Mouse (Mus musculus) ES-Bruce4 (cell line): ENCODE results near the gene Asb13.

Source experiments
- CTCF ChIP-seq: IDR thresholded peaks from one replicate; pipeline ENCODE4 v1.8.1; 2011; ENCODE audit warnings: low read depth, low read length
- EP300 ChIP-seq: IDR thresholded peaks from 2 replicates; pipeline ENCODE4 v1.6.1; 2011; ENCODE audit warnings: low read depth, low read length; ENCODE audit not compliant: insufficient read depth

GRCm38 (mm10) chr13:3642049-3642448 lies 8.2 kb downstream of the Asb13 start:
- TF ChIP-seq CTCF (peak; percentile 74), EP300 (no peak)
